Mouse (Mus musculus): Measurements from ENCODE around the gene Cct4. TPM values are rescaled to one million over a fixed set of nuclear protein-coding genes. Genes with fewer than 3 reads are reported as not detected.

The Cct4 gene
- total RNA-seq (2021) = 154 and 188 TPM in 2 replicates
- long read RNA-seq, transcript Cct4-204 (14 exons, 2,484 nt) = major isoform, 311 of 335 reads
- long read RNA-seq, partial matches to known transcripts = 7 of 335 reads
- long read RNA-seq, other reads (novel, unspliced or antisense) = 17 of 335 reads

DNA sequence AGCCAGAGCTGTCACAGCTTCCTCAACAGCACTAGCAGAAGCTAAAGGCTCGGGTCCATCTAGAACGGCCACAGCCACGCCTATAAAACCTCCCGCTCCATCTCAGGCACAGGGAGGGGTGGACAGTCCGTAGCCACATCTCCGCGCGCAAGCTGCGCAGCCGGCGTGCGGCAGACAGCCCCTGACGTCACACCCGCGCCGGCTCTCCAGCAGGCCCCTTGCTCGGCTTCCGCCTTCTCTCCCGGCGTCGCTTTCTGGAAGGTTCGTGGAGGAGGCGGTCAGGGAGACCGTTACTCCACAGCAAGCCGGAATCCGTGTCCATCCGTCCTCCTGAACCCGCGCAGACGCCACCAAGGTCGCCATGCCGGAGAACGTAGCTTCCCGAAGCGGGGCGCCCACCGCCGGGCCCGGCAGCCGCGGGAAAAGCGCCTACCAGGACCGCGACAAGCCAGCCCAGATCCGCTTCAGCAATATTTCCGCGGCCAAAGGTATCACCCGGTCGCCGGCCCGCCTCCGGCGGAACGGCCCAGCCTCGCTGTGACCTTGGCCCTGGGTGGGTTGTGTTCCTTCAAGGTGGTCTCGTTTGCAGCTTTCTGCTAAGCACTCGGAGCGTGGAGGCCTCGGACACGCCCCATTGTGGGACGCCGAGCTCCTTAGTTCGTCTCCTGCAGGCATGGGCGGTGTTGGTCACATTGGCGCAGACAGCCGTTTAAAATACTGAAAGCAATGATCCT, at the start of gene Cct4:
Gene Cct4 (plus strand): TSS at position 127 of the 734 bp plus-strand sequence.
- peak; percentile 94 for DNase-seq

DNA sequence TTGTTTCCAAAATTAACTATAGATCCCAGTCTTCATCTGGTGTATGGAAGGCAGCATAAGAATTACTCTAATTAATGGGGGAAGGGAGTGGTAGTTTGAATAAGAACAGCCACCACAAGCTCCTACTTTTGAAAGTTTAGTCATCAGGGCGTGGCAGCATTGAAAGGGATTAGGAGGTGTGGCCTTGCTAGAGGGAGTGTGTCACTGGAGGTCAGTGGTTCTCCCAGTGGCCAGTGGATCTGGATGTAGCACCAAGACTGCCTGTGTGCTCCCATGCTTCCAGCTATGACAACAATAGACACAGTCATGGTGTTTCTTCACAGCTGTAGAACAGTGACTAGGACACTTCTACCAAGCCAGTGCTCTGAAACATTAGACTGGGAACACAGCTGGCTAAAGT, 41.2 kb upstream of the Cct4 start:
- DNase-seq = no peak

DNA sequence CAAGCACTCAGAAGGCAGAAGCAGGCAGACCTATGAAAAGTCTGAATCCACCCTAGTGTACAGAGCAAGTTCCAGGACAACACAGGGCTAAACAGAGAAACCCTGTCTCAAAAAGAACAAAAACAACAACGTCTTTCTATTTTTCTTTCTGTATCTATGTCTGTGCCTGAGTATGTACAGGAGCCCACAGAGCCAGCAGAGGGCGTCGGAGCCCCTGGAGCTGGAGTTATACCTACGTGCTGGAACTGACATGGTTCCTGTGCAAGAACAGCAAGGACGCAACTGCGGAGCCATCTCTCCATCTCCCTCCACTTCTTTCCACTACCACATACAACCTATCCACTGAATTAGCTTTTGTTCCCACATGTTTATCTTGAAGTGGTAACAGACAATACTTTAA, 40.2 kb upstream of the Cct4 start:
- no peak for DNase-seq

DNA sequence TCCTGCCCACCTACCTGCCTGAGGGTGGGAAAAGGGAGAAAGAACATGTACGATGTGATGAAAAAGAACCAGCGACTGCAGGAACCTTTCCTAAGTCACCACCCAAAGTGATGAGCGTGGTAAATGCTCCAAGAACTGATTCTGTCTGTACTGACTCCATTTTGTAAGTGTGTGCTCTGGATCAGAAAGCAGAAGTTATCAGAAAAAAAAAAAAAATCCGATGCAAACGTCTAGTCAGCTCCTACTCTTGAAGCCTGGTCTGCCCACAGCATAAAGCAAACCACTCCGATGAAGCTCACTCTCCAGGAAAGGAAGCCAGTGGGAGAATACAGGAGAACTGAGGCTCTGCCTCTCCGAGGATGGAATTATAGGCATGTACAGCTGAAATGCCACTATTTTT, 37.7 kb upstream of the Cct4 start:
- no peak for DNase-seq

DNA sequence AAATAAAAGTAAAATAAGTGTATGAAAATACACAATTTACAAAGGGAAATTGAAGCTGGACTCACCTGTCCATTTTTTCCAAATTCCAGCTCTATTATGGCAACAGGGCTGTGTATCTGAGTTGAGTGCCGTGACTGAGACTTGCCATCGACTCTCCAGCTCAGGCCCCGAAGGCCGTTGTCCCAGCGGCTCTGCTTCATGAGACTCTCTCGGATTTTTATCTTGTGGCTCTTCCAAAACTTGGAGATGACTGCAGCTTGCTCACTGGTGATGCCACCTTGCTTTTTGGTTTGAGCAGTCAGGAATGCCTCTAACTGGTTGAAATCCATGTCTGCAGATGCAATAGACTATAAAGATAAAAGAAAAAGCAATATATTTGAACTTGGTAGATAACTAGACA, 34.0 kb upstream of the Cct4 start:
- DNase-seq = no peak

DNA sequence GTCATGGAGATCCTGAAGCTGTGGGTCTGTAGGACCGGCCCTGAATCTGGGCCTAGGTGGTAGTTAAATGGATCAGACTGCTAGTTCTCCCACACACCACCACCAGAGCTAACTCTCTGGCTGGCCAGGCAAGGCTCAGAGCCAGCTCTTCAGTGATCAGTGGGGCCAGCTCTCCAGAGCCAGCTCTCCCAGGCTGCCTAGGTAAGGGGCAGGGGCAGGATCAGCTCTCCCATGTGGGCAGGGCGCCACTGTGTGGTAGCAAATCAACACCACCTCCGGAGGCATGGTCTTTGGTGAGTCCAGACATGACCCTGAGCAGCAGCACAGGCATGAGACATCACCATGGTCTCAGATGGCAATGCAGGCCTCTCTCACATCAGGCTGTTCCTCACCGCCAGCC, 33.5 kb upstream of the Cct4 start:
- DNase-seq = peak; percentile 88

DNA sequence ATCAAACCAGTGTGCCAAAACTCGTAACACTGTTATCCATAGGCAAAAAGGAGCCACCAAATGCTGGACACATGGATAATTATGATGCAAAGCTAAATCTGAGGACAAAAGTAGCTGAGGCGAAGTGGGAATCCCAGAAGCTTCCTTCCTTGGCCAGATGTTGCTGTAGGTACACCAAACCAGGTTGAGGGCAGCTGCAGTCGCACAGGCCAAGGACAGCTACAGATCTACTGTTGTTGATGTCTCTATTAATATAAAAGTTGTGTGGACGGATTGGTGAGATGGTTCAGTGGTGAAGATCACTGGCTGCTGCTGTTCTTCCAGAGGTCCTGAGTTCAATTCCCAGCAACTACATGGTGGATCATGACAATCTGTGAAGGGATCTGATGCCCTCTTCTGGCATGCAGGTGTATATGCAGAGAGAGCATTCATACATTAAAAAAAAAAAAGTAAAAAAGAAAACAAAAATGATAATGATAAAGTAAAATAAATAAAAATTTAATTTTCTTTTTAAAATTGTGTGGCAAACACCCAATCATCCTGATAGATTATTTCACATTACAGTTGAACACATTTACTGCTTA, 32.4 kb upstream of the Cct4 start:
- no peak for DNase-seq

DNA sequence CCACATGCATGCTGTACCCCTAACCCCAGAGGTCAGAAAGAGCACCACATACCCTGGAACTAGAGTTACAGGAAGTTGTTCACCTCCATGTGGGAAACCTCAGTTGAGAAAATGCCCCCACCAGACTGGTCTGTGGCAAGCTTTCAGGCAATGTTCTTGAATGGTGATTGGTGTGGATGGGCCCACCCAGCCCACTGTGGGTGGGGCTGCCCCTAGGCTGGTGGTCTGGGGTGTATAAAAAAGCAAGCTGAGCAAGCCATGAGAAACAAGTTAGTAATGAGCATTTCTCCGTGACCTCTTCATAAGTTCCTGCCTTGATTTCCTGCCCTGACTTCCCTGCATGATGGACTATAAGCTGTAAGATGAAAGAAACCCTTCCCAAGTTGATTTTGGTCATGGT, 28.2 kb upstream of the Cct4 start:
- no peak for DNase-seq

DNA sequence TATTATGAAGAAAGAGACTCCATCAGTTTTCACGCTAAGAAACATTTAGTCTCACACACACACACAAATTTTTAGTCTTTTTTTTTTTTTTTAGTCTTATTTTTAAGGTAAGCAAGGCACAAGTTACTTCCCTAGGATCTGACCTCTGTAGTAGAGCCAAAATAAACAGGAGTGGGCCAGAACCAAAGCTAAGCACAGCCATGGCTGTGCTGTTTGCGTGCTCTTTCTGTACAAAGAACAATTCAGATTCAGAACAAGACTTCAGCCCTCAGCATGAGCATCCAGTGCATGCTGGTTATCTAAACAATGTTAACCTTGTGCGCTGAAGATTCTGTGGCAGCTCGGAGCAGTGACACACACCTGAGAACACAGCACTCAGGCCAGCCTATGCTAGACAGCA, 25.9 kb upstream of the Cct4 start:
- no peak for DNase-seq

DNA sequence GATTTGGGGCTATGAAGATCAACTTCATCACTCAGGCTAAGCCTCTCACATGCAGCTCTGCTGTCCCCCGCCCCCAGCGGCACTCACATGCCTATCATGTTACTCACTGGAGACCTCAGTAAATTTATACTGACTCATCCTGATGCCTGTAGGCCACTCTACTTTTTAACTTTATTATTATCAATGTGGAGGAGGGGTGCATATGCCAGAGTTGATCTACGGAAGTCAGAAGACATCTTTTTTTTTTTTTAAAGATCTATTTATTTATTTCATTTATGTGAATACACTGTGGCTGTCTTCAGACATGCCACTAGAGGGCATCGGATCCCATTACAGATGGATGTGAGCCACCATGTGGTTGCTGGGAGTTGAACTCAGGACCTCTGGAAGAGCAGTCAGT, 24.8 kb upstream of the Cct4 start:
- DNase-seq = peak; percentile 77

DNA sequence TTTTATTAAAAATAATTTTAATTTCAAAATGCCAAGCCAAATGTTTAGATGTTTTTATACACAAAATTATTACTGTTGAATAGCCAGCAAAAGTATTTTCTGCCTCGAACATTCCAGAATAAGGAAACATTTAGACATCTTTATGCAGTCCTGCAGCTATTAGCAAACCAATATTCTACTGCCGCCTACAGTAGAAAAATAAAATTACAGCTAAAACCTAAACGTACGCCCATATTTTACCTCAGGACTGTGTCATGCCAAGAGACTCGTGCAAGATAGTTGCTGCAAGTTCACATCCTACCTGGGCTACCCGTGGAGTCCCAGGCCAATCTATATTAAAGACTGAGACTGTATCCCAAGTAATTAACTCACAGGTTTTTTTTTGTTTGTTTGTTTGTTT, 20.8 kb upstream of the Cct4 start:
- DNase-seq = no peak

DNA sequence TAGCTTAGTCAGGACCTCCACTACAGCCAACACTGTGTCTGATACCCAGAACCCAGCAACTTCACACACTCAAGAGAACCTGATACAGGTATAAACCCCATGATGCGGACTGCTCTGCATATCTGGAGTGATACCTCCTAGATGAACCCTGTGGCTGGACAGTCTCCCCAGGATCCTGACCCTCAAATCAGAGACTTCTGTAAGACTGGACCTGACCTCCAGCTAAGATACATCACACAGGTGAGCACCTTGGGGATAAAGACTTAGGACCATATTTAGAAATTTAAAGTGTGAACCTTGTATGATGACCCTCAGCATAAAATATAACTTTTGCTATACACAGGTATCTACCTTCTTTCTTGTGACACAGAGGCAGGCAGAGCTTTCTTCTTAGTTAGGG, 19.8 kb upstream of the Cct4 start:
- DNase-seq = no peak

DNA sequence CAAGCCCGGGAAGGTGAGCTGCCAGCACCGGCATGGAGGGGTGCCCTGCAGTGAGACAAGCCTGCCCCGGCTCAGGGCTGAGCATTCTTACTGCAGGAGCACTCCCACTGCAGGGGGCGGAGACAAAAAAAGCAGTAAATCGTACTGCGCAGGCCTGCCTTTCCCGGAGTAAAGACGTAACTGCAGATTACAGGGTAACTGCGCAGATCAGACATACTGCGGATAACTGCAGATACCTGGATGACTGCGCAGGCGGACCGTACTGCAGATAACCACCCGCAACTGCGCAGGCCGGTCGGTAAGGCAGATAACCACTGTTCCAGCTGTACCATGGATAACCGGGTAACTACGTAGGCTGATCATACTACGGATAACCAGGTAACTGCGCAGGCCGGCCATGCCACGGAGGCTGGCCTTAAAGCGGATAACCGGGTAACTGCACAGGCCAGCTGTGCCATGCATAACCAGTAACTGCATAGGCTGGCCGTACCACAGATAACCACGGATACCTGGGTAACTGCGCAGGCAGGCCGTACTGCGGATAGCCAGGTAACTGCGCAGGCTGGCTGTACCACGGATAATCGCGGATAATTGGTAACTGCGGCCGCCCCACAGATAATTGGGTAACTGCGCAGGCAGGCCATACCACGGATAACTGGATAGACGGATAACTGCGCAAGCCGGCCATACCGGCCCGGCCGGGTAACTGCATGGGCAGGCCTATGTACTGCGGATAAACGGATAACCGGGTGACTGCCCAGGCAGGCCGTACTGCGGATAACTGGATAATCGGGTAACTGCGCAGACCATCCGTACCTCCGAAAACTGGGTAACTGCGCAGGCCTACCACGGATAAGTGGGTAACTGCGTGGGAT, 18.2 kb upstream of the Cct4 start, which contains the start of gene Zrsr1:
Gene Zrsr1 (plus strand): TSS at position 171 of the 875 bp plus-strand sequence.
- DNase-seq = peak; percentile 52

DNA sequence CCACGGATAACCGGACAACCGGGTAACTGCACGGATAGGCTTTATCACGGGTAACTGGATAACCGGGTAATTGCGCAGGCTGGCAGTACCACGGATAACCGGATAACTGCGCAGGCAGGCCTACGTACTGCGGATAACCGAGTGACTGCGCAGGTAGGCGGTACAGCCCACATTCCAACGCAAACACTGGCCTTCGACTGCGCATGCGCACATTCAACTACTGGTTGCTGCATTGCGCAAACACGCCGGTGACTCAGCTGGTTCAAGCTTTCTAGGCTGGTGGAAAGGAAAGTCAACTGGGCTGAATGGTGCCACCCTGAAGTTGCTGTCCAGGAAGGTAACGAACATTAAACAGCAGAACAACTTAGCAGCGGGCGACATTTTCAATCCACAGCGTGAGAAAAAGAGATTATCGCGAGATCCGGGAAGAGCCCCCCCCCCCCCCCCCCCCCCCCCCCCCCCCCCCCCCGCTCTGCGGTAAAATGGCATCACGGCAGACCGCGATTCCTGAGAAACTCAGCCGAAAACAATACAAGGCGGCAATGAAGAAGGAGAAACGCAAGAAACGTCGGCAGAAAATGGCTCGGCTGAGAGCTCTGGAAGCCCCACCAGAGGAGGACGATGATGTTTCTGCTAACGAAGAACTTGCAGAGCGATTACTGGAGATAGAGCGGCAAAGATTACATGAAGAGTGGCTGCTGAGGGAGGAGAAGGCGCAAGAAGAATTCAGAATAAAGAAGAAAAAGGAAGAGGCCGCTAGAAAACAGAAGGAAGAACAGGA, 17.4 kb upstream of the Cct4 start:
- peak; percentile 85 for DNase-seq

DNA sequence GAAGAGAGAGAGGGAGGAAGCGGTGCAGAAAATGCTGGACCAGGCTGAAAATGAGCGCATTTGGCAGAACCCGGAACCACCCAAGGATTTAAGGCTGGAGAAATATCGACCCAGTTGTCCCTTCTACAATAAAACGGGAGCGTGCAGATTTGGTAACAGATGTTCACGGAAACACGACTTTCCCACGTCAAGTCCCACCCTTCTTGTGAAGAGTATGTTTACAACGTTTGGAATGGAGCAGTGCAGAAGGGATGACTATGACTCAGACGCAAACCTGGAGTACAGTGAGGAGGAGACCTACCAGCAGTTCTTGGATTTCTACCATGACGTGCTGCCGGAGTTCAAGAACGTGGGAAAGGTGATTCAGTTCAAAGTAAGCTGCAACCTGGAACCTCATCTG, 16.7 kb upstream of the Cct4 start:
- DNase-seq = no peak

DNA sequence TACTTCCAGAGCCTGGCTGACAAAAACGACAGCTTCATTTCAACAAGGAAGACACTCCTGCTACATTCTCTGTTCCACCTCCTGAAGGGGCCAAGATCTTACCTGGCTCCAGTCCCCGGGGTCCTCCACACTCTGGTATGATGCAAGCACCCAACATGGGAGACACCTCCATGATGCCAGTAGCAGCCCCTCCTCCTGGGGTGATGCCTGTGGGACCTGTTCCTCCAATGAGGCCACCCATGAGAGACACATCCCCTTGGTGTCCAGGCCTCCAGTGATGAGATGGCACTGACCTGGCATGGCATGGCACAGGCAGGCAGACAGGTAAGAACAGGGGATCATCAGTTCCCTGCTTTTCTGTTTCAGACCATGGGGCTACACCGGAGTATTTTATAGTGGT, 12.1 kb upstream of the Cct4 start:
- DNase-seq = no peak

DNA sequence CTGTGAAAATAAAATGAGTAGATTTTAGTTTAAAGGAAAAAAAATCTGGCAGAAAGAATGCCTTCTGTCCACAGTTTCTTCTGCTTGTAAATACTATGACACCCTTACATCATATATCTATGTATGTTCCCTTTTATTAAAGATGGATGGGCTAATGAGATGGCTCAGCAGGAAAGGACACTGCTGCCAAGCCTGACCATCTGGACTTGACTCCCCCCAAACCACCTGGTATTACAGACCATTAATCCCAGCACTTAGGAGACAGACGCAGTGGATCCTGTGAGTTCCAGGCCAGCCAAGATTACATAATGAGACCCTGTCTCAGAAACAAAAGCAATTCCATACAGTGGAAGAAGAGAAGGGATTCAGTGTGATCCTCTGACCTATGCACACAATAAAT, 11.6 kb upstream of the Cct4 start:
- DNase-seq = no peak

DNA sequence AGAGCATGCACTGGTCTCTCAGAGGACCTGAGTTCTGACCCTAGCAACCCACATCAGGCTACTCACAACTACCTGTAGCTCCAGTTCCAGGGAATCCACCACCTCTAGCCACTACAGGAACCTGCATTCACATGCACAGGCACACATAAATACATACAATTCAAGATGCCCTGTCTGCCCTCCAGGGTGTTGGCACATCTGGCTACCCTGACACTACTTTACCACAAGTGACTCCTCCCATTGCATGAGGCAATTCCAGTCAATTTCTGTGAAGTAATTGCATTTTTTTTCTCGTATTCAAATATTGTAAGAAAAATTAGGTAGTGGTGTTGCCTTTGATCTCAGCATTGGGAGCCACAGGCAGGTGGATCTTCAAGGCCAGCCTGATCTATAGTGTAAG, 11.1 kb upstream of the Cct4 start:
- no peak for DNase-seq

DNA sequence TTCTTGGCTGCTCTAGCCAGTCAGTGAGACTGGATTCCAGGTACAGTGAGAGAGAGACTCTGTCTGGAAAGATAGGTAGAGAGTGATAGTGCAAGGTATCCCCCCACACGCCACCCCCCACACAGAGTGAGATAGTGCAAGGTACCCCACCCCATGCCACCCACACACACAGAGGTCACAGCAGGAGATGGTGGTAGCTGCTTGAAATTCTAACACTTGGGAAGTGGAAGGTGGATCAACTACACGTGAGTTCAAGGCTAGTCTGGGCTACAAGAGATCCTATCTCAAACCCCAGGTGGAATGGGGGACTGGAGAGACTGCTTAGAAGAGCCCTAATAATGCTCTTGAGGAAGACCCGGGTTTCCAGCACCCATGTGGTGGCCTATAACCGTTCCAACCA, 9.3 kb upstream of the Cct4 start:
- no peak for DNase-seq

DNA sequence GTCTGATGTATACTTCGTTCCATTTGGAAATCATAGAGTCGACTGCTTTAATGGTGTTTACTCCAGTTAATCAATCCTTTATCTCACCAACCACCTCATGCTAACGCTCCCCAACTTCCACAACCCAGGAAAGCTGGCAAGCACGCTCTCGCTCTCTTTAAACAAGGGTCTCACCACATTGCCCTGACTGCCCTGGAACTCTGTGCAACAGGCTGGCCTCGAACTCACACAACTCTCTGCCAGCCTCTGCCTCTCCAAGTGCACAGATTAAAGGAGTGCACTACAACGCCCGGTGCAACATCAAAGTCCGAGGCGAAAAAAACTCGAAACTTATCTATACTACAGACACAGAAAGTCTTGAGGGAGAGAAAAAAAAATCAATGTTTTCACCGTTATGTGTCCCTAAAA, 8.8 kb upstream of the Cct4 start:
- peak; percentile 15 for DNase-seq

DNA sequence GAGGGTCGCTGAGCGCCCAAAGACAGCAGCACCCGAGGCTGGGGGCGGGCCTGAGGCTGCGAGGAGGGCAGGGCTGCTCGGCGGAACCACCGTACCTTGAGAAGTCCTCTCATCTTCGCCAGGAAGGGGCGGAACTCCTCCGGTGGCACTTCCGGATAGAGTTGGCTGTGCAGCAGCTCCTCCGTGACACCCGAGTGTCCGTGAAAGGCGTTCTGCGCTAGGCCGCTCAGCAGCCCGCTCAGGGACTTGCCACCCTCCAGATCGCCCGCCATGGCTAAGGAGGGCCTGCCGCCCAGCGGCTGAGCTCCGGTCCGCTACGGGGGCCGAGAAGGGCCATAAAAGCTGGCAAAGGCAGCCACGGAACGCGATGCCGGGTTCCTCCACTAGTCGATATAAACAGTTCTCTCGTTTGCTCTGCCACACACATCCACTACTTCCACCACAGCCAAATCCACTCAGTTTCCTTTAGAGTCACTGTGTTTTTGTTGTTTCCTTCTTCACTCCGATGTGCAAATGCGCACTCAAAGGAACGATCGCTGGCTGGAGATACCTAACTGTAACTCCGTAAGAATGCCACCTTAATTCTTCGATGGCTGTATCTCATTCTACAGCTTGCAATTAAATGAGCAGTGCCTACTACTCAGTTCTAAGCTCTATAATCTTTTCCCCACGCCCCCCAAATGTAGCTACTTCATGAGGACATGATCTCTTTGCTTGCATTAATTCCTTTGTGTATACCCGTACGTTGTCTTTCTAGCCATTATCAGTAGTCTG, 8.1 kb upstream of the Cct4 start, which contains the start of the genes Gm28048 and Commd1:
Gene Gm28048 (minus strand): TSS at position 107 of the 774 bp plus-strand sequence.
Gene Commd1 (minus strand): TSS at position 399 of the 774 bp plus-strand sequence.
- DNase-seq = peak; percentile 98
